Mouse (Mus musculus) central nervous system, embryonic 18 days (tissue): ENCODE results near the gene Polr1a. TPM values are rescaled to one million over a fixed set of nuclear protein-coding genes. Genes with fewer than 3 reads are reported as not detected.

Experiments
- polyA plus RNA-seq: library from polyadenylated mRNA; depleted of rRNA; stranded (reverse); fragments of >200 nt; gene quantifications from 2 replicates; pipeline ENCODE4 v1.2.3, GENCODE M21; 2012; rRNA removed

Polr1a gene
- 16.5 and 16.8 TPM in 2 replicates for polyA plus RNA-seq

GRCm38 (mm10) chr6:71908481-71909381 lies at the start of gene Polr1a, which contains the start of gene Ptcd3:
Polr1a (plus strand) TSS chr6:71909053.
Ptcd3 (minus strand) TSS chr6:71908750.

Other genes starting within 250 kb of the Polr1a start
- 247 and 248 TPM in 2 replicates for gene Reep1, start 201.5 kb upstream of the Polr1a start, polyA plus RNA-seq
- 14.9 and 16.7 TPM in 2 replicates for gene Mrpl35, start 82.1 kb upstream of the Polr1a start, polyA plus RNA-seq
- gene Immt, start 77.7 kb upstream of the Polr1a start, polyA plus RNA-seq = 68.9 and 74.1 TPM in 2 replicates
- gene Ptcd3, start 303 bp upstream of the Polr1a start, polyA plus RNA-seq = 54.6 and 54.7 TPM in 2 replicates
- 35.4 and 36.8 TPM in 2 replicates for gene St3gal5, start 188.5 kb downstream of the Polr1a start, polyA plus RNA-seq